Mouse (Mus musculus) forebrain, embryonic 10.5 days (tissue): Measurements from ENCODE around the gene Pax7. TPM values are rescaled to one million over a fixed set of nuclear protein-coding genes. Genes with fewer than 3 reads are reported as not detected.

Source experiments
- DNase-seq: peaks from one replicate; pipeline ENCODE4 v3.0.0-alpha.2; 2017; ENCODE audit warnings: low spot score; ENCODE audit errors: extremely low spot score
- H3K27ac ChIP-seq: fragments of 300-500 bp; sonication (generic); 2 replicates; pipeline ENCODE4 v1.5.1; 2016; ENCODE audit warnings: mild to moderate bottlenecking
- H3K27me3 ChIP-seq: fragments of 300-500 bp; sonication (generic); 2 replicates; pipeline ENCODE4 v1.6.1; 2016; ENCODE audit warnings: mild to moderate bottlenecking; ENCODE audit not compliant: poor library complexity, severe bottlenecking
- H3K36me3 ChIP-seq: fragments of 300-500 bp; sonication (generic); replicated peaks from 2 replicates; pipeline ENCODE4 v1.6.1; 2016; ENCODE audit warnings: mild to moderate bottlenecking, moderate library complexity
- H3K4me1 ChIP-seq: fragments of 300-500 bp; sonication (generic); 2 replicates; pipeline ENCODE4 v1.6.1; 2016
- H3K4me3 ChIP-seq: fragments of 300-500 bp; sonication (generic); 2 replicates; pipeline ENCODE4 v1.5.1; 2016; ENCODE audit warnings: mild to moderate bottlenecking, moderate library complexity
- H3K9me3 ChIP-seq: fragments of 300-500 bp; sonication (generic); 2 replicates; pipeline ENCODE4 v1.6.1; 2016; ENCODE audit warnings: mild to moderate bottlenecking, moderate library complexity
- WGBS: fragments of 180-500 bp; shearing (Covaris S2); methylation state at CpG from one replicate; pipeline ENCODE4 v1.1.7; 2016; 5-methylcytosine and 5-hydroxymethylcytosine counted together
- polyA plus RNA-seq: library from polyadenylated mRNA; unstranded; fragments of >200 nt; fragmentation: Nextera tagmentation; extraction: Ambion mirVana; gene quantifications from 2 replicates; pipeline ENCODE4 v1.2.1, GENCODE M21; 2016

Gene Pax7
- polyA plus RNA-seq = 2.2 and 2.4 TPM in 2 replicates

- under 1% methylated on average over 41 of the region's 41 CpGs for WGBS
- peaks cover 93% of the 10 kb centered on the region for H3K4me1 ChIP-seq
- no peaks in the 10 kb centered on the region for H3K9me3 ChIP-seq
- peak within 1 kb of the TSS; percentile 55 for H3K4me3 ChIP-seq
- H3K27ac ChIP-seq = peak within 1 kb of the TSS; percentile 84
- H3K27me3 ChIP-seq = peaks cover 100% of the 10 kb centered on the region
- peak; percentile 65 for DNase-seq
- H3K36me3 ChIP-seq = no peaks in the 10 kb centered on the region
Observed at GRCm38 (mm10) chr4:139833036-139833634, at the start of gene Pax7. Gene Pax7 (minus strand): TSS chr4:139833528.

DNA sequence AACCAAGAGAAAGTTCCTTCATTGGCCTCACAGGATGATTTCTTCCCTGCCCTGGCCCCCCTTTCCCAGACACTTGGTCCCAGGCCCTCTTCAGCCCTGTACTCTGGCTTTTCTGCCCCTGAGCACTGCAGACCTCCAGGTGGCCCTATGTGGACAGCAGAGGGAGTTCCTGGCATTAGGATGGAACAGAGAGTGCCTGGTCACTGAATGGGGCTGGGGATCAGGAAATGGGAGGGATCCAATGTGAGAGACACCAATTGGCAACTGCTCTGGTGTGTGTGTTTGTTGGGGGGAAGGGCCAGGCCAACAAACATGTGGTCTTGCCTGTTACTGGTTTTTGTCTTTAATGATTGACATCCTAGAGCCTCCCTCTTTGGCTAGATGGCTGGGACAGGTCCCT, 48.5 kb upstream of the Pax7 start:
- no peak for DNase-seq
- Histone ChIP-seq H3K4me1 (0 out of 2 replicates have a peak, but pooled peaks cover 7% of the 10 kb centered on the region), H3K9me3 (no peaks in the 10 kb centered on the region), H3K4me3 (no peak overlapping the region), H3K36me3 (no peaks in the 10 kb centered on the region), H3K27ac (no peak overlapping the region), H3K27me3 (peaks cover 4% of the 10 kb centered on the region; the same call in 1 of the 2 replicates)

DNA sequence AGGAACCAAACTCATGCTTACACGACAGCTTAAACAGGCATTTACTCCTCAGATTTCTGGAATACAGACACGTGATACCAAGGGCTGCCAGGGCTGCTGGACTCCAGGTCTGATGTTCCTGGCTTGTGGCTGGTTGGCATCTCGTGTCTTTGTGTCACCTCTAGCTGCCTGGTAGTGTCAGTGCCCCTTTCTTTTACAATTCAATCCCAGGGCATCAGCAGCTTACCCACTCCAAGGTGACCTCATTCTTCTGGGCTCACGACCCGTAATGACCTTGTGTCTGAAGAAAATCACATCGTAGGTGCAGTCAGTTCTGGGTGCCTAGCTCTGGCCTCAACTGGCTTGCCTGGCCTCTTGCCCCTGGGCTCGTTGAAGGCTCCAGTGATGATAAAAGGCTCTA, 46.0 kb upstream of the Pax7 start:
- DNase-seq = no peak
- peaks cover 4% of the 10 kb centered on the region; the same call in 1 of the 2 replicates for H3K27me3 ChIP-seq
- 68% methylated on average over 7 of the region's 7 CpGs for WGBS

DNA sequence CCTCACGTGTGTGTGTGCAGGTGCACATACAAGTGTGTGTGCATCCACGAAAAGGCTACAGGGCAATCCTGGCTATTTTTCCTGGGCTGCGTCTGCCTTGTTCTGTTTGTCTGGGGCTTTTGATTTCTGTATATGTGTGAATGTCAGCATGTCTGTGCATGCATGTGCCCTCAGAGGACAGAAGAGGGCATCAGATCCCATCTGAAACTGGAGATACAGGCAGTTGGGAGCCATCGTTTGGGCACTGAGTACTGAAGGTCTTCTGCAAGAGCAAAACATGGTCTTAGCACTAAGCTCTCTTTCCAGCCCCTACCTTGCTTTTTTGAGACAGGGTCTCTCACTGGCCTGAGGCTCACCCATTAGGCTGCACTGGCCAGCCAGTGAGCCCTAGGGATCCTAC, 45.1 kb upstream of the Pax7 start:
- no peak for DNase-seq
- no peaks in the 10 kb centered on the region for H3K9me3 ChIP-seq
- H3K27ac ChIP-seq = no peak overlapping the region
- no peak overlapping the region for H3K4me3 ChIP-seq
- H3K36me3 ChIP-seq = no peaks in the 10 kb centered on the region
- peaks cover 4% of the 10 kb centered on the region; the same call in 1 of the 2 replicates for H3K27me3 ChIP-seq
- 79% methylated on average over 4 of the region's 4 CpGs for WGBS
- 0 out of 2 replicates have a peak, but pooled peaks cover 8% of the 10 kb centered on the region for H3K4me1 ChIP-seq

More for the DNA sequence above, 46.0 kb upstream of the Pax7 start:
- Histone ChIP-seq H3K9me3 (no peaks in the 10 kb centered on the region), H3K27ac (0 out of 2 replicates have a peak overlapping the region, but pooled peaks have one; percentile 8), H3K4me3 (no peak overlapping the region), H3K4me1 (0 out of 2 replicates have a peak, but pooled peaks cover 8% of the 10 kb centered on the region), H3K36me3 (no peaks in the 10 kb centered on the region)

GRCm38 (mm10) chr4:139877269-139877668, 43.9 kb upstream of the Pax7 start:
- no peak overlapping the region for H3K4me3 ChIP-seq
- peaks cover 4% of the 10 kb centered on the region; the same call in 1 of the 2 replicates for H3K27me3 ChIP-seq
- no peaks in the 10 kb centered on the region for H3K9me3 ChIP-seq
- H3K4me1 ChIP-seq = peaks cover 12% of the 10 kb centered on the region; the same call in 1 of the 2 replicates
- no peaks in the 10 kb centered on the region for H3K36me3 ChIP-seq
- H3K27ac ChIP-seq = no peak overlapping the region
- DNase-seq = peak; percentile 75
- WGBS = 11% methylated on average over 4 of the region's 4 CpGs

DNA sequence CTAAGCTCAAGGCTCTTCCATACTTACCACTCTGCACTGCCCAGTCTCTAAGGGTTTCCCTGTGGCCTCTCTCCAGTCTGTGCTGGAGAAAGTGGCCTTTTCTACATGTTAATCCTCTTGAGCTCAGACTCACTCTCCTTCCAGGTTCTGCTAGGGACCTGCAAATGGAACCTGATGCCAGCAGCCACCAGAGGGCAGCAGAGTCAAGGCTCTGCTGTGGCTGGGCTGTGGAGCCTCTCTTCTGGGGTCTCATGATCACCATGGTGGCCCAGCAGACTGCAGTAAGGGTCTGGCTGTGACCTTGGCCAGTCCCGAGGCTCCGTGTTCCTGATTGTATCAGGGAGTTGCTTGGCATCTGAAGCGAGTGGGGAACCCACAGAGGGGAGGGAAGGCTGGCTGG, 39.3 kb upstream of the Pax7 start:
- Histone ChIP-seq H3K27ac (no peak overlapping the region), H3K27me3 (no peaks in the 10 kb centered on the region; the same call in none of the 2 replicates), H3K4me3 (no peak overlapping the region), H3K36me3 (no peaks in the 10 kb centered on the region), H3K4me1 (peaks cover 14% of the 10 kb centered on the region), H3K9me3 (no peaks in the 10 kb centered on the region)
- 4% methylated on average over 3 of the region's 3 CpGs for WGBS
- DNase-seq = peak; percentile 81

GRCm38 (mm10) chr4:139871699-139872098, 38.4 kb upstream of the Pax7 start:
- no peaks in the 10 kb centered on the region; the same call in none of the 2 replicates for H3K27me3 ChIP-seq
- H3K9me3 ChIP-seq = no peaks in the 10 kb centered on the region
- DNase-seq = peak; percentile 36
- H3K4me1 ChIP-seq = peaks cover 11% of the 10 kb centered on the region
- no peak overlapping the region for H3K4me3 ChIP-seq
- H3K27ac ChIP-seq = no peak overlapping the region
- WGBS = 23% methylated on average over 12 of the region's 12 CpGs
- H3K36me3 ChIP-seq = no peaks in the 10 kb centered on the region

GRCm38 (mm10) chr4:139863218-139863617, 29.9 kb upstream of the Pax7 start:
- Histone ChIP-seq H3K4me3 (no peak overlapping the region), H3K27ac (no peak overlapping the region), H3K9me3 (no peaks in the 10 kb centered on the region), H3K4me1 (peaks cover 12% of the 10 kb centered on the region; the same call in 1 of the 2 replicates), H3K27me3 (peaks cover 20% of the 10 kb centered on the region), H3K36me3 (no peaks in the 10 kb centered on the region)
- WGBS = 83% methylated on average over 1 of the region's 1 CpGs
- DNase-seq = no peak

DNA sequence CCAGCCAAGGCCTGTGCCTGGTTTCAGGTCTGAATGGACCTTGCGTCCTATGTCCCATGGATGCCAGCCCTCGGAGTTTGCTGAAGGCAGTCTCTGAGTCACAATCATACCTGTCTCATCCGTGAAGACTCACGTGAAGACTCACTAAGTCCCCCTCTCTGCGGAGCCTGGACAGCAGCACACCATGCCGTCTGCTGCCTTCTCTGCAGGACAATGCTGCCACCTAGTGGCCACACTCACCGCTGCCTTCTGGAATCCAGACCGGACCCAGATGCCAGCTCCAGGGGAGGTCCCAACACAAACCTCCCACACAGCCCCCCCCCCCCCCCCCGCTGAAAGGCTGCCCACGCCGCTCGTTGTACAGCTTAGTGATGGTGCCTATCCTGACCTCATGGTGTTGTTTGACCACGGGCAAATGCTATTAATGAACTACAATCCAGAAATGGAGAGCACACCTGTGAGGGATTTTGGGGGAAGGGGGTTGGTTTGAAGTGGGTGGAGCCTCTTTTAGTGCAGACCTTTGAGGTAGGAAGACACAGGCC, 25.4 kb upstream of the Pax7 start:
- no peak overlapping the region for H3K4me3 ChIP-seq
- peaks cover 12% of the 10 kb centered on the region; the same call in 1 of the 2 replicates for H3K4me1 ChIP-seq
- H3K9me3 ChIP-seq = no peaks in the 10 kb centered on the region
- WGBS = 3% methylated on average over 13 of the region's 13 CpGs
- no peak overlapping the region for H3K27ac ChIP-seq
- peak; percentile 88 for DNase-seq
- H3K27me3 ChIP-seq = peaks cover 65% of the 10 kb centered on the region
- H3K36me3 ChIP-seq = no peaks in the 10 kb centered on the region

DNA sequence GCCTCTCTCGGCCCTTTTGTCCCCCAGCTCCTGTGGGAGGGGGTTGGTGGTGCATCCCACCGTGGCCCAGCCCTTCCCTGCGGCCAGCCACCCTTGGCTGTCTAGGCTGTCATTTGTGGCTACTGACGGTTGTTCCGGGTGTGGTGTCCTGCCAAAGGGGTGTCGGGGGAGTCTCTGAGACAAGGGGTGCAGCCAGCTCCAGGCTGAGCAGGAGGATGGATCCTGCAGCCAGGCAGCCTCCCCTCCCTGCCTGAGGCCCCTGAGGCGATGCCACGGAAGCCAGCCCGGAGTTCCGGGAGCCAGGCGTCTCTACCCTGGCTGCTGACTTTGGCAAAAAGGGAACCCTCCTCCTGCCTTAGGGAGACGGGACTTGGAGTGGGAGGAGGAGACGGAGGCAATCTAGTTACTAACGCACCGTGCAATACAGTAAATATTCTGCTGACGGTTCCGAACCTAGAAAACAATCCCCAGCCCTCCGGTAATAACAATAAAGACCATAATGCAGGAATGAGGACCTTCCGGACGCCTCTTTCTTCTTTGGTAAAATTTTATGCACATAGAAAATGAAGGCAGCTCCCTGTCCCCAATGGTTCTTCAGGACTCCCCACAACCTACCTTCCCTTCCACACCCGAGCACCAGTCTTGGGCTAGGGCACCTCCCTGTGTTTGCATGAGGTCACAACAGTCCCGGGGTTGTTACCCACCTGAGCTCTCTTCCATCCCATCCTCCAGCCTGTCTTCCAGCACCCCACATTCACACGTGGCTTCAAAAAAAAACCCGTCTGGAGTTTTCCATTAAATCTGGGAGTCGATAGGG, 19.1 kb upstream of the Pax7 start:
- Histone ChIP-seq H3K27me3 (peaks cover 99% of the 10 kb centered on the region), H3K9me3 (no peaks in the 10 kb centered on the region), H3K36me3 (no peaks in the 10 kb centered on the region), H3K27ac (0 out of 2 replicates have a peak overlapping the region, but pooled peaks have one; percentile 11), H3K4me3 (peak overlapping the region; percentile 27; the same call in 1 of the 2 replicates), H3K4me1 (peaks cover 23% of the 10 kb centered on the region)
- 3% methylated on average over 25 of the region's 25 CpGs for WGBS
- DNase-seq = peak; percentile 37

DNA sequence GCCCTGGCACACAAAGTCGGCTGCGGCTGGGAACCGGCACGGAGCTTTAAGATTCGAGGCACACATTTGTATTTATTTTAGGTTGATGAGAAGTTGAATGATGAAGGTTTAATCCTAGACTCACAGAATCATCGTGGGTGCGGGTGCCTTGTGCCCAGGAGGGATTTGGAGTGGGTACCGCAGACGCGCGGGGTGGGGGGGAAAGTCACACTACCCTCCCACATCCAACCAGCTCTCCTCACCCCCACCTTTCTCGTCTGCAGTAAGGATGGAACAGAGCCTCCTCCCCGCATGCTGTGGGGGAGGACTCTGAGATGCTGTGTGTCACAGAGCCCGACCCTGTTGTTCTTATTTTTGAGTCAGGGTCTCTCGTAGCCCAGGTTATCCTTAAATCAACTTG, 18.1 kb upstream of the Pax7 start:
- Histone ChIP-seq H3K9me3 (no peaks in the 10 kb centered on the region), H3K4me1 (peaks cover 23% of the 10 kb centered on the region), H3K27me3 (peaks cover 98% of the 10 kb centered on the region), H3K36me3 (no peaks in the 10 kb centered on the region), H3K27ac (no peak overlapping the region), H3K4me3 (peak overlapping the region; percentile 8; the same call in 1 of the 2 replicates)
- DNase-seq = no peak
- 13% methylated on average over 15 of the region's 15 CpGs for WGBS

- Histone ChIP-seq H3K4me3 (peak overlapping the region; percentile 8; the same call in 1 of the 2 replicates), H3K4me1 (peaks cover 23% of the 10 kb centered on the region), H3K9me3 (no peaks in the 10 kb centered on the region), H3K36me3 (no peaks in the 10 kb centered on the region), H3K27ac (no peak overlapping the region), H3K27me3 (peaks cover 98% of the 10 kb centered on the region)
- no peak for DNase-seq
- whole genome bisulfite sequencing = 17% methylated on average over 8 of the region's 8 CpGs
Observed at GRCm38 (mm10) chr4:139850547-139851170, 17.3 kb upstream of the Pax7 start.
